Mouse (Mus musculus) liver, postnatal 0 days (tissue): ENCODE results near the gene Spop. TPM values are rescaled to one million over a fixed set of nuclear protein-coding genes. Genes with fewer than 3 reads are reported as not detected.

ENCODE experiments used
- ATAC-seq: fragments of 200-750 bp; cut with Nextera tagmentation; 2 replicates; pipeline ENCODE4 v1.8.0; 2017; ENCODE audit warnings: mild to moderate bottlenecking, moderate library complexity
- DNase-seq: peaks from one replicate; pipeline ENCODE4 v3.0.0-alpha.2; 2016
- H3K27ac ChIP-seq: fragments of 300-500 bp; sonication (generic); 2 replicates; pipeline ENCODE4 v1.5.1; 2014; ENCODE audit warnings: antibody characterized with exemption, moderate library complexity, mild to moderate bottlenecking, low read depth
- H3K27me3 ChIP-seq: fragments of 300-500 bp; sonication (generic); 2 replicates; pipeline ENCODE4 v1.6.1; 2014; ENCODE audit warnings: low read length, control low read depth, mixed read lengths; ENCODE audit not compliant: insufficient read depth
- H3K36me3 ChIP-seq: fragments of 300-500 bp; sonication (generic); replicated peaks from 2 replicates; pipeline ENCODE4 v1.6.1; 2014; ENCODE audit warnings: mild to moderate bottlenecking, control low read depth, low read length, moderate library complexity, mixed read lengths; ENCODE audit not compliant: insufficient read depth
- H3K4me1 ChIP-seq: fragments of 300-500 bp; sonication (generic); 2 replicates; pipeline ENCODE4 v1.6.1; 2014; ENCODE audit warnings: antibody characterized with exemption, mild to moderate bottlenecking, control low read depth; ENCODE audit not compliant: insufficient read depth
- H3K4me2 ChIP-seq: fragments of 300-500 bp; sonication (generic); 2 replicates; pipeline ENCODE4 v1.6.1; 2014; ENCODE audit warnings: low read depth, mild to moderate bottlenecking, low read length, moderate library complexity, mixed read lengths
- H3K4me3 ChIP-seq: fragments of 300-500 bp; sonication (generic); 2 replicates; pipeline ENCODE4 v1.5.1; 2014; ENCODE audit warnings: low read depth, low read length
- H3K9ac ChIP-seq: fragments of 300-500 bp; sonication (generic); replicated peaks from 2 replicates; pipeline ENCODE4 v1.6.1; 2014; ENCODE audit warnings: mild to moderate bottlenecking, moderate library complexity
- H3K9me3 ChIP-seq: fragments of 300-500 bp; sonication (generic); 2 replicates; pipeline ENCODE4 v1.6.1; 2016; ENCODE audit warnings: mild to moderate bottlenecking, control low read depth, low read length, mixed read lengths
- CTCF ChIP-seq: sonication (generic); IDR thresholded peaks from 2 replicates; pipeline ENCODE4 v1.5.1; 2016; ENCODE audit warnings: antibody characterized with exemption, low read depth
- EP300 ChIP-seq: IDR thresholded peaks from 2 replicates; pipeline ENCODE4 v1.6.1; 2016; ENCODE audit warnings: antibody characterized with exemption, low read depth, mild to moderate bottlenecking
- WGBS: fragments of 180-500 bp; shearing (Covaris S2); extraction: QIAGEN DNeasy Blood & Tissue Kit; methylation state at CpG from one replicate; pipeline ENCODE4 v1.1.7; 2014; ENCODE audit not compliant: insufficient replicate concordance; 5-methylcytosine and 5-hydroxymethylcytosine counted together
- polyA plus RNA-seq: library from polyadenylated mRNA; unstranded; fragments of >200 nt; fragmentation: Nextera tagmentation; extraction: Ambion mirVana; gene quantifications from 2 replicates; pipeline ENCODE4 v1.2.1, GENCODE M21; 2015

The Spop gene
- polyA plus RNA-seq, 1 experiment from 2014 or later: 53.2 TPM

DNA sequence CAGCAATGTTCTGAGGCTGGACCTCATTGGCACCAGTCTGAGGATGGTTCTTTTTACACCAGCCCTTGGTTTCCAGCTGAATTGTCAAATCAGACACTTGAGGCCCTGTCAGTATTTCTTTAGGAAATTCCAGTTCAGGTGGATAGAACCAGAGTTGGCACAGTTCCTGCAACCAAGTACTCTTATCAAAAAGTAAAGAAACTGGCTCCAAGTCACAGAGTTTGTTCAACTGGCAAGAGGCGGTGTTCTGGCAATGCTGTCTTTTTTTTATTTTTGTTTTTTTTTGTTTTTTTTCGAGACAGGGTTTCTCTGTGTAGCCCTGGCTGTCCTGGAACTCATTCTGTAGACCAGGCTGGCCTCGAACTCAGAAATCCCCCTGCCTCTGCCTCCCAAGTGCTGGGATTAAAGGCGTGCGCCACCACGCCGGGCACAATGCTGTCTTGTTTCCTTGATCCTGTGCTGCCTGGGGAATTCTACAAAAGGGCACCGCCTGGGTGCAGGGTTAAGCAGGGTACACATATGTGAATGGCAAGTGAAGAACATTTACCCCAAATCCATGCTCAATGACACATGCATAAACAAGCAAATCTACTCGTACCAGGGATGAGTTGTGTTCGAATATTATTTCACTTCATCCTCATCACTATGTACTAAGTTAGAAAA, 4.3 kb upstream of the Spop start:
- Histone ChIP-seq H3K9ac (no peak overlapping the region), H3K4me3 (no peak overlapping the region), H3K36me3 (no peaks in the 10 kb centered on the region), H3K4me1 (no peaks in the 10 kb centered on the region), H3K9me3 (no peaks in the 10 kb centered on the region), H3K4me2 (no peak overlapping the region), H3K27me3 (no peaks in the 10 kb centered on the region), H3K27ac (no peak overlapping the region)
- TF ChIP-seq CTCF (no peak), EP300 (no peak)
- ATAC-seq (no peak), DNase-seq (no peak)
- 77% methylated on average over 10 of the region's 10 CpGs for WGBS

DNA sequence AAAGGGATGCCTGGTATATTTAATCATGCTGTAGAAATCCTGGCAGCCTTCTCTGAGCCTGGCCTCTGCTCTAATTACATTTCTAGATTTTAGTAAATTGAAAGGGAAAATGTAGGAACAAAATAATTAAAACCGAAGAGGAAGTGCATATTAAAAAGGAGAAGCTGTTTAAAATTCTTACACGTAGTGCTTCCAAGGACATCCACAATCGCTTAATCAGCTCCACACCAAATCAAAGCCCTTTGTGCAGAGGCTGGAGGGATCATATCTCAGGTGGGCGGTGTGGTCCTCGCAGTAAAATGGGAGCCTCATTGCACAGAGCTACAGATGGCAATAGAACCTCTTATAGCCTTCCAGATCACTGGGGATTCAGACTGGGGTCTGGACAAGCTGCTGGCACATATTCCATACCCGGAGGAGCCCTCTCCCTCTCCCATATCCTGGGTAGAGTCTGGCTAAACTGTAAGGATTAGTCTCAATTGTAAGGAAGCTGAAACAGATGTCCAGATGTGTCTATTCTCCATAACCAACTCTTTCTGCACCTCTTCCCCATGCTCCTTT, 2.3 kb upstream of the Spop start:
- no peaks in the 10 kb centered on the region for H3K27me3 ChIP-seq
- DNase-seq (no peak), ATAC-seq (no peak)
- H3K9ac ChIP-seq: no peak overlapping the region
- H3K4me2 ChIP-seq: no peak overlapping the region
- peaks cover 10% of the 10 kb centered on the region for H3K4me1 ChIP-seq
- WGBS: 56% methylated on average over 6 of the region's 6 CpGs
- no peaks in the 10 kb centered on the region for H3K9me3 ChIP-seq
- H3K36me3 ChIP-seq: no peaks in the 10 kb centered on the region
- no peak overlapping the region for H3K27ac ChIP-seq
- TF ChIP-seq EP300: no peak
- no peak for TF ChIP-seq CTCF
- H3K4me3 ChIP-seq: no peak overlapping the region

DNA sequence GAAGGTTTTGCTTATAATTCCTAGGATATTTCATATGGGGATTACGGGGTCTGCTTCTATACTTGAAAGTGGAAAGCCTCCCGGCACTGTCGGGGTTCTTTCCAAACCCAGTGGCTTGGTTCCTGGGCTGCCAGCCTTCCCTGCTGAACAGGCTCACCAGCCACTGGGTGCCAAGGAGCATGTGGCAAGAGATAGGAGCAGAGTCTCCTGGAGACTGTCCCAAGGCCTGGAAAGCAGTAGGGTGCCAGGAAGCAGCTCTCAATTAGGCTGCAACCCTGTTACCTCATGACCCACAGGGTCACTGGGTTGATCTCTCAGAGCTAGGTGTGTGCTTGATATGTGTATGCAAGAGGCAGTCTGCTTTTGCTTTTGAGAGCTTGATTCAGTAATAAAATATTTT, 1.3 kb upstream of the Spop start:
- no peaks in the 10 kb centered on the region for H3K36me3 ChIP-seq
- TF ChIP-seq EP300 (no peak), CTCF (no peak)
- H3K27me3 ChIP-seq: no peaks in the 10 kb centered on the region
- peaks cover 16% of the 10 kb centered on the region for H3K4me1 ChIP-seq
- WGBS: 89% methylated on average over 3 of the region's 3 CpGs
- no peak overlapping the region for H3K4me3 ChIP-seq
- H3K4me2 ChIP-seq: no peak overlapping the region
- DNase-seq (no peak), ATAC-seq (no peak)
- no peak overlapping the region for H3K9ac ChIP-seq
- H3K27ac ChIP-seq: no peak overlapping the region
- no peaks in the 10 kb centered on the region for H3K9me3 ChIP-seq

DNA sequence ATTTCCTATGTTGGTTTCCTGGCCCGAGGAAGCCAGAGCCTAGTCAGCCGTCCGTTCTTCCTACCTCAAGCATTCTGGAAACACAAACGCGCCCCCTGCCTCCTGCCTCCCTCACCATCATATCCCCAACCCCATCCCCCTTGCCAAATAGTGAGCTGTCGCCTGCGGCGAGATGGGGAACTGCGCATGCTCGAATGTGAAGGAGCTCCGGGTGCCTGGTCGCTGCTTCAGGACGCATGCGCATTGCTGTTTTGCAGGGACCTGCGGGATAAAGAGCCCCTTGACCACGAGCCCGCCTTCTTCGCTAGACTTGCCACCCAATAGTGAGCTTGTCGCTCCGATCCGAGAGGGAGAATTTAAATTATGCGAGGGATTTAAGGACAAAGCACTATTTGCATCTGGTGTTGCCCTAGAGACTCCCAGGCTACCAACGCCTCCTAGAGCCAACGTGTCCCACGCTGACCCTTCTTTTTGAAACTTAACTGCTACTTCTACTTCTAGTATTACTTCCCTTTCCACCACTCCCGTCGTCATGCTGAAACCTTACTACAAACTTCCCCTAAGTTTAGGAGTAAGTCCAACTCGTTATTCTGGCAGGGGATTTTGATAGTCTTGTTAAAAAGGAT, 769 bp downstream of the Spop start:
- Histone ChIP-seq H3K27ac (peak overlapping the region; percentile 94), H3K4me1 (peaks cover 18% of the 10 kb centered on the region), H3K36me3 (peaks cover 3% of the 10 kb centered on the region), H3K9ac (peak overlapping the region; percentile 82), H3K4me3 (peak overlapping the region; percentile 80), H3K27me3 (no peaks in the 10 kb centered on the region), H3K9me3 (no peaks in the 10 kb centered on the region), H3K4me2 (peak overlapping the region; percentile 69)
- TF ChIP-seq CTCF (peak; percentile 53), EP300 (no peak)
- peak; percentile 77 for ATAC-seq
- DNase-seq: peak; percentile 95
- under 1% methylated on average over 28 of the region's 28 CpGs for WGBS

DNA sequence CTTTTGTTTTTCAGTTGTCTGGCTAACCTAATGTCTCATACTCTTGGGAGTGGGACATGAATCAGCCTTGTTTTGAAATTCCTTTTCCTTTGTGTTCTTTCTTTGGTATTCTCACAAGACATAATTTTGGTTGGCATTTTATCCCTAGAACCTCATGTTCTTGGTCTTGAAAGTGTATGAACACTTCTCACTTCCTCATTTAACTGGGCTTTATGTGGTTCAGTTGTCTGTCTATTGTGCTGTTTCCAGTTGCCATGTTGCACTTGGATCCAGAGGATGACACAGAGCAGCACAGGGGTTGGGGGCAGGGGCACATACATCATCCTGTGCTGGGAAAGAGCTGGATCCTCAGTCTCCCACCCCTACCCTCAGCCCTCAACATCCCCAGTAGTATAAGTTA, 2.1 kb downstream of the Spop start:
- Histone ChIP-seq H3K27ac (peak overlapping the region; percentile 53), H3K27me3 (no peaks in the 10 kb centered on the region), H3K4me1 (peaks cover 18% of the 10 kb centered on the region), H3K9me3 (no peaks in the 10 kb centered on the region), H3K4me2 (peak overlapping the region; percentile 69), H3K36me3 (peaks cover 3% of the 10 kb centered on the region), H3K9ac (peak overlapping the region; percentile 22; the same call in 1 of the 2 replicates), H3K4me3 (peak overlapping the region; percentile 80)
- TF ChIP-seq EP300 (no peak), CTCF (no peak)
- ATAC-seq: no peak
- no peak for DNase-seq

DNA sequence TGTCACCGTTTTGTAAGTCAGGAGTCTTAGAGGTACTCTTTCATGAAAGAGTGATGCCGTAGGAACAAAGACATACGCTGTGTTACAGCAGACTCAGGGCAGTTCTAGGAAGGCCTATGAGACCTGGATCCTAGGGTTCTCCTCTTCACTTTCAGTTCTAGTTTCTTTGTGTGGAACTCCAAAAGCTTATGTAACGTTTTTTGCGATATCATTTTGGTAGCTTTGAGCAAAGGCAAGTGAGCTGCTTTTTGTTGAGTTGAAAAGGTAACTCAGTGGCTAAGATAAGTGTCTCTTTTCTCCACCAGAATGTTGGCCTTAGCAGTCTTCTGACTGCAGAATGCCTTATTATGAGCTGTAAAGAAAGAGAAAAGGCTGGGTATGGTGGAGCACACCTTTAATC, 3.5 kb downstream of the Spop start:
- 78% methylated on average over 5 of the region's 5 CpGs for WGBS
- Histone ChIP-seq H3K9me3 (no peaks in the 10 kb centered on the region), H3K4me3 (no peak overlapping the region), H3K27ac (no peak overlapping the region), H3K36me3 (peaks cover 3% of the 10 kb centered on the region), H3K4me2 (no peak overlapping the region), H3K4me1 (peaks cover 18% of the 10 kb centered on the region), H3K9ac (no peak overlapping the region), H3K27me3 (no peaks in the 10 kb centered on the region)
- DNase-seq (no peak), ATAC-seq (no peak)
- no peak for TF ChIP-seq CTCF
- TF ChIP-seq EP300: no peak
